Mouse (Mus musculus) neural tube, embryonic 14.5 days (tissue): ENCODE data around the gene Lrrc55. TPM values are rescaled to one million over a fixed set of nuclear protein-coding genes. Genes with fewer than 3 reads are reported as not detected.

ENCODE experiments used
- ATAC-seq: fragments of 200-750 bp; cut with Nextera tagmentation; 2 replicates; pipeline ENCODE4 v1.8.0; 2017; ENCODE audit warnings: low read depth, mild to moderate bottlenecking, moderate TSS enrichment, moderate library complexity
- H3K27ac ChIP-seq: fragments of 300-500 bp; sonication (generic); 2 replicates; pipeline ENCODE4 v1.5.1; 2014; ENCODE audit warnings: low read depth, mild to moderate bottlenecking, control low read depth, low read length, moderate library complexity, mixed read lengths
- H3K27me3 ChIP-seq: fragments of 300-500 bp; sonication (generic); 2 replicates; pipeline ENCODE4 v1.6.1; 2014; ENCODE audit warnings: low read length; ENCODE audit not compliant: control insufficient read depth, insufficient read depth
- H3K36me3 ChIP-seq: fragments of 300-500 bp; sonication (generic); 2 replicates; pipeline ENCODE4 v1.6.1; 2014; ENCODE audit warnings: low read length, mixed read lengths; ENCODE audit not compliant: control insufficient read depth, insufficient read depth
- H3K4me1 ChIP-seq: fragments of 300-500 bp; sonication (generic); 2 replicates; pipeline ENCODE4 v1.6.1; 2014; ENCODE audit warnings: low read length; ENCODE audit not compliant: control insufficient read depth, insufficient read depth
- H3K4me2 ChIP-seq: fragments of 300-500 bp; sonication (generic); 2 replicates; pipeline ENCODE4 v1.6.1; 2014; ENCODE audit warnings: mild to moderate bottlenecking, low read depth, low read length, control low read depth
- H3K4me3 ChIP-seq: fragments of 300-500 bp; sonication (generic); 2 replicates; pipeline ENCODE4 v1.5.1; 2014; ENCODE audit warnings: low read depth, low read length, control low read depth, mixed read lengths
- H3K9ac ChIP-seq: fragments of 300-500 bp; sonication (generic); replicated peaks from 2 replicates; pipeline ENCODE4 v1.6.1; 2014; ENCODE audit warnings: low read depth, mild to moderate bottlenecking, control low read depth, low read length, mixed read lengths
- H3K9me3 ChIP-seq: fragments of 300-500 bp; sonication (generic); 2 replicates; pipeline ENCODE4 v1.6.1; 2016; ENCODE audit warnings: low read length; ENCODE audit not compliant: control insufficient read depth
- WGBS: fragments of 180-500 bp; shearing (Covaris S2); extraction: QIAGEN DNeasy Blood & Tissue Kit; methylation state at CpG from one replicate; pipeline ENCODE4 v1.1.7; 2014; 5-methylcytosine and 5-hydroxymethylcytosine counted together
- polyA plus RNA-seq: library from polyadenylated mRNA; unstranded; fragments of >200 nt; fragmentation: Nextera tagmentation; extraction: Ambion mirVana; gene quantifications from 2 replicates; pipeline ENCODE4 v1.2.1, GENCODE M21; 2014

Gene Lrrc55
- polyA plus RNA-seq, 1 experiment from 2014 or later: 11.2 TPM

GRCm38 (mm10) chr2:85224221-85225179, 27.5 kb upstream of the Lrrc55 start:
- H3K9ac ChIP-seq: no peak overlapping the region
- H3K36me3 ChIP-seq: no peaks in the 10 kb centered on the region
- no peaks in the 10 kb centered on the region for H3K27me3 ChIP-seq
- ATAC-seq: peak; percentile 49; the same call in 1 of the 2 replicates
- WGBS: 45% methylated on average over 17 of the region's 17 CpGs
- no peaks in the 10 kb centered on the region for H3K9me3 ChIP-seq
- no peak overlapping the region for H3K27ac ChIP-seq
- H3K4me1 ChIP-seq: no peaks in the 10 kb centered on the region
- H3K4me2 ChIP-seq: no peak overlapping the region
- H3K4me3 ChIP-seq: no peak overlapping the region

GRCm38 (mm10) chr2:85216606-85217005, 19.6 kb upstream of the Lrrc55 start:
- Histone ChIP-seq H3K9ac (no peak overlapping the region), H3K9me3 (no peaks in the 10 kb centered on the region), H3K4me2 (no peak overlapping the region), H3K27me3 (no peaks in the 10 kb centered on the region), H3K4me3 (no peak overlapping the region), H3K4me1 (no peaks in the 10 kb centered on the region), H3K27ac (no peak overlapping the region), H3K36me3 (no peaks in the 10 kb centered on the region)
- no peak for ATAC-seq

- Histone ChIP-seq H3K27ac (no peak overlapping the region), H3K9ac (no peak overlapping the region), H3K4me2 (no peak overlapping the region), H3K27me3 (no peaks in the 10 kb centered on the region), H3K4me3 (no peak overlapping the region), H3K4me1 (no peaks in the 10 kb centered on the region), H3K36me3 (no peaks in the 10 kb centered on the region), H3K9me3 (no peaks in the 10 kb centered on the region)
- 87% methylated on average over 2 of the region's 2 CpGs for whole genome bisulfite sequencing
- ATAC-seq: no peak
These were observed 16.7 kb upstream of the Lrrc55 start for GRCm38 (mm10) chr2:85213746-85214145.

GRCm38 (mm10) chr2:85209301-85209700, 12.3 kb upstream of the Lrrc55 start:
- H3K9me3 ChIP-seq: no peaks in the 10 kb centered on the region
- 63% methylated on average over 5 of the region's 5 CpGs for WGBS
- no peaks in the 10 kb centered on the region for H3K36me3 ChIP-seq
- H3K4me2 ChIP-seq: no peak overlapping the region
- no peak for ATAC-seq
- H3K27ac ChIP-seq: no peak overlapping the region
- no peaks in the 10 kb centered on the region for H3K27me3 ChIP-seq
- no peak overlapping the region for H3K9ac ChIP-seq
- H3K4me3 ChIP-seq: no peak overlapping the region
- no peaks in the 10 kb centered on the region for H3K4me1 ChIP-seq

- H3K36me3 ChIP-seq: no peaks in the 10 kb centered on the region
- H3K9me3 ChIP-seq: no peaks in the 10 kb centered on the region
- ATAC-seq: no peak
- no peak overlapping the region for H3K27ac ChIP-seq
- no peak overlapping the region for H3K9ac ChIP-seq
- no peaks in the 10 kb centered on the region for H3K4me1 ChIP-seq
- H3K27me3 ChIP-seq: no peaks in the 10 kb centered on the region
- no peak overlapping the region for H3K4me3 ChIP-seq
- no peak overlapping the region for H3K4me2 ChIP-seq
- 77% methylated on average over 8 of the region's 8 CpGs for WGBS
These were observed 8.2 kb upstream of the Lrrc55 start for GRCm38 (mm10) chr2:85205170-85205569.

GRCm38 (mm10) chr2:85198011-85198965, 1.3 kb upstream of the Lrrc55 start:
- Histone ChIP-seq H3K9me3 (no peaks in the 10 kb centered on the region), H3K9ac (peak overlapping the region; percentile 53), H3K4me1 (no peaks in the 10 kb centered on the region), H3K36me3 (no peaks in the 10 kb centered on the region), H3K4me2 (peak overlapping the region; percentile 56), H3K27ac (peak overlapping the region; percentile 56), H3K4me3 (peak overlapping the region; percentile 40), H3K27me3 (no peaks in the 10 kb centered on the region)
- ATAC-seq: peak; percentile 87
- 2% methylated on average over 24 of the region's 24 CpGs for WGBS

GRCm38 (mm10) chr2:85194566-85194965, 2.4 kb downstream of the Lrrc55 start:
- ATAC-seq: no peak
- Histone ChIP-seq H3K27me3 (no peaks in the 10 kb centered on the region), H3K27ac (no peak overlapping the region), H3K4me2 (no peak overlapping the region), H3K4me3 (no peak overlapping the region), H3K9ac (no peak overlapping the region), H3K4me1 (no peaks in the 10 kb centered on the region), H3K9me3 (no peaks in the 10 kb centered on the region), H3K36me3 (no peaks in the 10 kb centered on the region)
- 63% methylated on average over 1 of the region's 1 CpGs for WGBS

- Histone ChIP-seq H3K9ac (no peak overlapping the region), H3K4me1 (no peaks in the 10 kb centered on the region), H3K4me2 (no peak overlapping the region), H3K36me3 (no peaks in the 10 kb centered on the region), H3K9me3 (no peaks in the 10 kb centered on the region), H3K4me3 (no peak overlapping the region), H3K27ac (no peak overlapping the region), H3K27me3 (no peaks in the 10 kb centered on the region)
- ATAC-seq: no peak
- 86% methylated on average over 6 of the region's 6 CpGs for WGBS
These were observed 9.3 kb downstream of the Lrrc55 start for GRCm38 (mm10) chr2:85187582-85188151.
